Comparison of ENCODE assay signal across 13 mouse cellular contexts in the genomic region with DNA sequence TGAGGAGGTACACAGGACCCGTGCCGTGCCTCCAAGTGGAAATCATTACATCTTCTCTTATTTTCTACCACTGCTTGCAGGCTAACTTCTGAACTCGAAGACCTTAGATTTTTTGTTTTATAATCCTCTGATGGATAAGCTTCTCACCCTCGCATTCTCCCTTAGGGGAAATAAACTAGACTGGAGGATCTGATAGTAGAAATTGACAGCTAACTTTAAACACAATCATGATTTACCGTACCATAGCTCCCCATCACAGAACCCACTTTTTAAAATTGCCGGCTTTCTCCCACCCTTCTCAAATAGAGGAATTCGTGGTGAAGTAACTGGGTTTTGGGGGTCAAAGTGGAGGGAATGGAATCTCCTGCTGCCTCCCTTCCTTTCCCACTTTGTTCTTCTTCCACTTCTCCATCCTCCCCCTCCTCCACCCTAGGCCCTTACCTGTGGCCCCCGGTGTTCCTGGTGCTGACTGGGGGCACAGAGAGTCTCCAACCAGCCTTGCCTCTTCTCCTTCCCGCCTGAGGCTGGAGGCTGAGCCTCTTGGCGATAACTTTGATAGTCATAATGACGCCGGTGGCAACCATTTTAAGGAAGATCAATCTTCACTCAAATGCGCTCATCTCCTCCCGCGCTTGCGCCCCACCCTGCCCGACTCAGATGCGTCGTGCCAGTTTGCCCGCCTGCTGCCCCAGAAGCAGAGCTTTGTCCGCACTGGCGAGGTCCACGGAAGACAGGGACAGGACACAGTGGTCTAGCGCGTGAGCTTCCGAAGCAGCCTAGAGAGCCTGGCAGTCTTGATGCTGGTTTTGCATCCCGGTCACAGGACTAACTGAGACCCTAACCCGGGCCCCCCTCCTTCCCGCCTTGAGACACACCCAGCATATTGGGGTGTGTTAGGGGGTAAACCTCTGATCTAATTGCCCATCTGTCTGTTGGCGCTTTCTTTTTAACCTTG. TPM values are rescaled to one million over a fixed set of nuclear protein-coding genes. Genes with fewer than 3 reads are reported as not detected.
DNase-seq lines count a peak whose midpoint lies in the region; ATAC-seq and TF ChIP-seq lines count a peak whose summit lies in the region.
"Had no signal": no experiment of that assay in that cellular context is flagged by ENCODE, and none has a peak within 500 bp of the region (broad histone marks: within the 10 kb centered on the region; RNA-seq: fewer than 3 reads in every experiment).

No protein-coding gene starts in this region.

- H3K4me1 ChIP-seq in kidney, adult 2 months (ENCODE audit: control insufficient read depth, insufficient read depth, low read length), result no peaks in the 10 kb centered on the region
- peaks cover 19% of the 10 kb centered on the region for H3K4me1 ChIP-seq in embryonic facial prominence, embryonic 10.5 days
- peaks cover 8% of the 10 kb centered on the region; the same call in 1 of the 2 replicates for H3K4me1 ChIP-seq in hindbrain, embryonic 11.5 days (replicated peaks; ENCODE audit: control insufficient read depth, insufficient read depth, low read length)
- peaks cover 8% of the 10 kb centered on the region for H3K4me1 ChIP-seq in midbrain, embryonic 13.5 days (replicated peaks)

- no peak overlapping the region for H3K27ac ChIP-seq in kidney, adult 2 months (ENCODE audit: insufficient read depth, low read depth, low read length)
- H3K27ac ChIP-seq in embryonic facial prominence, embryonic 10.5 days (replicated peaks), result no peak overlapping the region
- H3K27ac ChIP-seq in hindbrain, embryonic 11.5 days (ENCODE audit: low read depth, low read length), result no peak overlapping the region
- H3K27ac ChIP-seq in midbrain, embryonic 13.5 days, result no peak overlapping the region

- no peak for ATAC-seq in hindbrain, embryonic 11.5 days (ENCODE audit: low FRiP score)
- peak; percentile 24; the same call in 1 of the 2 replicates for ATAC-seq in midbrain, embryonic 13.5 days

- 0 out of 2 replicates have a peak overlapping the region, but pooled peaks have one; percentile 1 for H3K4me2 ChIP-seq in hindbrain, embryonic 11.5 days (replicated peaks; ENCODE audit: low read depth, low read length)
- H3K4me2 ChIP-seq in midbrain, embryonic 13.5 days (replicated peaks), result no peak overlapping the region; the same call in 1 of the 2 replicates

- H3K9ac ChIP-seq in hindbrain, embryonic 11.5 days (ENCODE audit: low read depth, low read length), result no peak overlapping the region
- H3K9ac ChIP-seq in midbrain, embryonic 13.5 days (replicated peaks), result no peak overlapping the region

- peaks cover 19% of the 10 kb centered on the region for H3K27me3 ChIP-seq in kidney, adult 2 months (replicated peaks; ENCODE audit: control insufficient read depth, insufficient read depth, low read length)
- H3K27me3 ChIP-seq in embryonic facial prominence, embryonic 10.5 days (replicated peaks; ENCODE audit: low read depth, poor library complexity, severe bottlenecking), result peaks cover 100% of the 10 kb centered on the region
- H3K27me3 ChIP-seq in hindbrain, embryonic 11.5 days (ENCODE audit: control insufficient read depth, insufficient read depth, low read length), result peaks cover 95% of the 10 kb centered on the region
- H3K27me3 ChIP-seq in midbrain, embryonic 13.5 days, result peaks cover 96% of the 10 kb centered on the region

- H3K4me3 ChIP-seq in kidney, adult 2 months (ENCODE audit: insufficient read depth, low read depth, low read length), result no peak overlapping the region
- no peak overlapping the region for H3K4me3 ChIP-seq in embryonic facial prominence, embryonic 10.5 days
- H3K4me3 ChIP-seq in hindbrain, embryonic 11.5 days (ENCODE audit: low read depth, low read length), result no peak overlapping the region
- H3K4me3 ChIP-seq in midbrain, embryonic 13.5 days (replicated peaks), result peak overlapping the region; percentile 16

- TF ChIP-seq CTCF in kidney, adult 2 months (conservative IDR thresholded peaks at IDR 0.05; ENCODE audit: insufficient read depth, insufficient read length, low read depth, low read length), result no peak

- no peaks in the 10 kb centered on the region for H3K36me3 ChIP-seq in kidney, adult 2 months (ENCODE audit: control insufficient read depth, insufficient read depth, low read length)
- H3K36me3 ChIP-seq in embryonic facial prominence, embryonic 10.5 days (replicated peaks), result no peaks in the 10 kb centered on the region
- no peaks in the 10 kb centered on the region for H3K36me3 ChIP-seq in hindbrain, embryonic 11.5 days (ENCODE audit: control insufficient read depth, insufficient read depth, low read length)
- H3K36me3 ChIP-seq in midbrain, embryonic 13.5 days, result no peaks in the 10 kb centered on the region

- no peak for TF ChIP-seq POLR2A in kidney, adult 2 months (IDR thresholded peaks at IDR 0.05; ENCODE audit: low read depth, low read length)

- no peaks in the 10 kb centered on the region for H3K9me3 ChIP-seq in embryonic facial prominence, embryonic 10.5 days
- H3K9me3 ChIP-seq in hindbrain, embryonic 11.5 days (ENCODE audit: control insufficient read depth, low read length), result no peaks in the 10 kb centered on the region
- no peaks in the 10 kb centered on the region for H3K9me3 ChIP-seq in midbrain, embryonic 13.5 days

- peak; percentile 8 for DNase-seq in kidney, adult 18-20 months
- no peak for DNase-seq in kidney, adult 2 months
- DNase-seq in embryonic facial prominence, embryonic 10.5 days (ENCODE audit: low spot score), result peak; percentile 47
- peak; percentile 58 for DNase-seq in hindbrain, embryonic 11.5 days (ENCODE audit: low spot score)
- DNase-seq in adrenal gland, adult (ENCODE audit: inconsistent age in 2 of 2, low spot score in 1 of 2), result no peak
- DNase-seq in urinary bladder, adult 2 months (ENCODE audit: low spot score), result no peak
- no peak for DNase-seq in thymus, postnatal 25 days
- DNase-seq: gastrocnemius, postnatal 36 days; lung, adult 18-20 months; thymus, postnatal 14 days had no signal

- 6% methylated on average over 30 of the region's 30 CpGs for WGBS in kidney, adult 2 months
- WGBS in embryonic facial prominence, embryonic 10.5 days, result 4% methylated on average over 30 of the region's 30 CpGs
- WGBS in hindbrain, embryonic 11.5 days, result 3% methylated on average over 30 of the region's 30 CpGs
- WGBS in midbrain, embryonic 13.5 days, result 4% methylated on average over 30 of the region's 30 CpGs

RNA-seq across cellular contexts. Expression of gene Evx2, which starts 1.3 kb away (rescaled TPM):
- not detected in 2 replicates for polyA plus RNA-seq in kidney, adult 2 months (2012; rRNA removed)
- 0.05 and 0.08 TPM in 2 replicates for polyA plus RNA-seq in embryonic facial prominence, embryonic 10.5 days (2016; fragmentation: Nextera tagmentation; extraction: Ambion mirVana)
- polyA plus RNA-seq in hindbrain, embryonic 11.5 days (2014; fragmentation: Nextera tagmentation; extraction: Ambion mirVana), result 1.6 and 2.4 TPM in 2 replicates
- 0.62 and 0.89 TPM in 2 replicates for polyA plus RNA-seq in midbrain, embryonic 13.5 days (2015; fragmentation: Nextera tagmentation; extraction: Ambion mirVana)
- polyA plus RNA-seq in urinary bladder, adult 2 months (2012; rRNA removed), result 0.56 and 1.1 TPM in 2 replicates
- polyA plus RNA-seq: spleen, adult 2 months had no signal

RNA-seq across cellular contexts. Expression of gene Hoxd13, which starts 7.4 kb away (rescaled TPM):
- not detected in 2 replicates for polyA plus RNA-seq in kidney, adult 2 months (2012; rRNA removed)
- not detected in 2 replicates for polyA plus RNA-seq in embryonic facial prominence, embryonic 10.5 days (2016; fragmentation: Nextera tagmentation; extraction: Ambion mirVana)
- 0.15 TPM in 1 of 2 replicates, not detected in the other for polyA plus RNA-seq in hindbrain, embryonic 11.5 days (2014; fragmentation: Nextera tagmentation; extraction: Ambion mirVana)
- not detected in 2 replicates for polyA plus RNA-seq in midbrain, embryonic 13.5 days (2015; fragmentation: Nextera tagmentation; extraction: Ambion mirVana)
- polyA plus RNA-seq in urinary bladder, adult 2 months (2012; rRNA removed), result 15.4 and 17.9 TPM in 2 replicates
- polyA plus RNA-seq: neural tube, embryonic 14.5 days; spleen, adult 2 months had no signal

RNA-seq across cellular contexts. Expression of gene Hoxd12, which starts 14.1 kb away (rescaled TPM):
- not detected in 2 replicates for polyA plus RNA-seq in kidney, adult 2 months (2012; rRNA removed)
- not detected in 2 replicates for polyA plus RNA-seq in embryonic facial prominence, embryonic 10.5 days (2016; fragmentation: Nextera tagmentation; extraction: Ambion mirVana)
- polyA plus RNA-seq in hindbrain, embryonic 11.5 days (2014; fragmentation: Nextera tagmentation; extraction: Ambion mirVana), result not detected in 2 replicates
- not detected in 2 replicates for polyA plus RNA-seq in midbrain, embryonic 13.5 days (2015; fragmentation: Nextera tagmentation; extraction: Ambion mirVana)
- 2.3 and 2.6 TPM in 2 replicates for polyA plus RNA-seq in urinary bladder, adult 2 months (2012; rRNA removed)
- polyA plus RNA-seq: neural tube, embryonic 14.5 days; spleen, adult 2 months had no signal

RNA-seq across cellular contexts. Expression of gene Hoxd11, which starts 18.7 kb away (rescaled TPM):
- polyA plus RNA-seq in kidney, adult 2 months (2012; rRNA removed), result 2.1 and 2.8 TPM in 2 replicates
- polyA plus RNA-seq in embryonic facial prominence, embryonic 10.5 days (2016; fragmentation: Nextera tagmentation; extraction: Ambion mirVana), result not detected in 2 replicates
- polyA plus RNA-seq in hindbrain, embryonic 11.5 days (2014; fragmentation: Nextera tagmentation; extraction: Ambion mirVana), result not detected in 2 replicates
- not detected in 2 replicates for polyA plus RNA-seq in midbrain, embryonic 13.5 days (2015; fragmentation: Nextera tagmentation; extraction: Ambion mirVana)
- polyA plus RNA-seq in urinary bladder, adult 2 months (2012; rRNA removed), result 8.1 and 8.9 TPM in 2 replicates
- polyA plus RNA-seq: spleen, adult 2 months had no signal

RNA-seq across cellular contexts. Expression of gene Hoxd10, which starts 31.0 kb away (rescaled TPM):
- 7.6 and 7.9 TPM in 2 replicates for polyA plus RNA-seq in kidney, adult 2 months (2012; rRNA removed)
- not detected in 2 replicates for polyA plus RNA-seq in embryonic facial prominence, embryonic 10.5 days (2016; fragmentation: Nextera tagmentation; extraction: Ambion mirVana)
- polyA plus RNA-seq in hindbrain, embryonic 11.5 days (2014; fragmentation: Nextera tagmentation; extraction: Ambion mirVana), result 0.13 TPM in 1 of 2 replicates, not detected in the other
- not detected in 2 replicates for polyA plus RNA-seq in midbrain, embryonic 13.5 days (2015; fragmentation: Nextera tagmentation; extraction: Ambion mirVana)
- polyA plus RNA-seq in urinary bladder, adult 2 months (2012; rRNA removed), result 13.5 and 14.9 TPM in 2 replicates
- polyA plus RNA-seq: spleen, adult 2 months had no signal

Comparison
In these comparisons a context has a peak if more than half of its experiments do, and no peak if none do; other contexts are left out.
1. DNase-seq: peak in kidney, adult 18-20 months (single experiment), embryonic facial prominence, embryonic 10.5 days (single experiment) and hindbrain, embryonic 11.5 days (single experiment); none in kidney, adult 2 months (single experiment), adrenal gland, adult (0 of 2), urinary bladder, adult 2 months (single experiment) and thymus, postnatal 25 days (single experiment).
2. RNA of gene Hoxd13, which starts 7.4 kb away (polyA plus RNA-seq): 15.4 to 17.9 TPM in urinary bladder, adult 2 months; 0.15 TPM in hindbrain, embryonic 11.5 days, not detected in midbrain, embryonic 13.5 days, not detected in kidney, adult 2 months and not detected in embryonic facial prominence, embryonic 10.5 days; every median in the first group is over 10 times any median in the second.